Mouse (Mus musculus) G1E (cell line): ENCODE data around the gene Ccdc88c.

Experiments
- CTCF ChIP-seq: IDR thresholded peaks from 2 replicates; pipeline ENCODE4 v1.5.1; 2012; ENCODE audit warnings: low read depth, low read length, inconsistent platforms, mixed read lengths
- GATA1 ChIP-seq: IDR thresholded peaks from 2 replicates; pipeline ENCODE4 v1.6.1; 2012; ENCODE audit warnings: borderline replicate concordance, low read length, inconsistent platforms, mixed read lengths
- POLR2AphosphoS5 ChIP-seq: IDR thresholded peaks from 2 replicates; pipeline ENCODE4 v1.6.1; 2012; ENCODE audit warnings: low read depth, low read length, inconsistent platforms; ENCODE audit not compliant: insufficient replicate concordance

DNA sequence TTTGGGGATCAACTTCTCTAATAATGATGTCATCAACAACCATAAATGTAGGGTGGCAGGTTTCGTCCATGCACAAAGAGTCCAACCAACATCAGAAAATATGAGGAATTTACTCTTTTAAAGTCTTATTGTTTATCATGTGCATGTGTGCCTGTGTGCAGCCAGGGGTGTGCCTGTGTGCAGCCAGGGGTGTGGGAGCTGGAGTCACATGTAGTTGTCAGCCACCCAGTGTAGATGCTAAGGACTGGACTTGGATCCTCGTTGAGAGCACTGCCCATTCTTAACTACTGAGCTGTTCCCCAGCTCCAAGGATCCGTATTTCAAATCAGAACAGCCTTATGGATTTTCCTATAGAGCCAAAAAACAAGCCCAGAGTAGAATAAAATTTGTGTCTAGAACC is 37.7 kb downstream of the Ccdc88c start:
- TF ChIP-seq POLR2AphosphoS5 (no peak), CTCF (no peak), GATA1 (no peak)
